Mouse (Mus musculus) right cerebral cortex, postnatal 14 days (tissue): Measurements from ENCODE around the gene Phf1.

Experiments used
- DNase-seq: peaks from one replicate; pipeline ENCODE4 v3.0.0; 2022

The Phf1 gene

GRCm38 (mm10) chr17:26981050-26981449 lies 48.2 kb downstream of the Phf1 start:
- no peak for DNase-seq

- DNase-seq: no peak
Observed at GRCm38 (mm10) chr17:26983382-26983781, 50.5 kb downstream of the Phf1 start.

DNA sequence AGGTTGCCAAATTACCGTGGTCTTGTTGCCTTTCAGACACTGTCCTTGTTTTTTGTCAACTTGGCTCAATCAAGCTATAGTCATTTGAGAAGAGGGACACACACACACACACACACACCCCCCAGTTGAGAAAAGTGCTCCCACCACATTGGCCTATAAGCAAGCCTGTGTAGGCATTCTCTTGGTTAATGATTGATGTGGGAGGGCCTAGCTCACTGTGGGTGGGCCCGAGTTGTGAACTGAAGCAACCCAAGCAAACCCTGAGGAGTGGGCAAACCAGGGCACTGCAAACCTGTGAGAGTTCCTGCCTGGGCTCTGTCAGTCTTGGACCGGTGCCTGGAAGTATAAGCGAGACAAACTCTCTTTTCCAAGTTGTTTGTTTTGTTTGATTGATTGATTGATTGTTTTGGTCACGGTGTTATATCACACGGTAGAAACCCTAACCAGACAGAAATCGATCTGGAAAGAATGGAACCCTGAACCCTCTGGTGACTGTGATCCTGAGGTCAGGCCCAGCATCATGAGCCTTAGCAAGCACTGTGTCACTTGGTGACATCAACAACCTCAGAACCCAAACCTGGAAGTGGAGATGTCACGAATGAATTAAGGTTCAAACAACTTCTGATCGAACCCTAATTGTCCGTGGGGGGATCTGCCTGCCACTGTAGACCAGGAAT lies 52.8 kb downstream of the Phf1 start:
- DNase-seq: no peak
